Mouse (Mus musculus) cortical plate, adult 2 months (tissue): Measurements from ENCODE around the gene Wnt5a.

Experiments
- CTCF ChIP-seq: fragments of 200-500 bp; IDR thresholded peaks from 2 replicates; pipeline ENCODE4 v1.5.1; 2011; ENCODE audit warnings: mild to moderate bottlenecking, control low read depth, low read length; ENCODE audit not compliant: insufficient read depth; ENCODE audit errors: extremely low read depth
- POLR2A ChIP-seq: fragments of 200-500 bp; IDR thresholded peaks from 2 replicates; pipeline ENCODE4 v1.6.1; 2011; ENCODE audit warnings: mild to moderate bottlenecking, low read length, control low read depth; ENCODE audit not compliant: insufficient read depth; ENCODE audit errors: extremely low read depth

GRCm38 (mm10) chr14:28505586-28506375 is 1.2 kb downstream of the Wnt5a start:
- no peak for TF ChIP-seq CTCF
- no peak for TF ChIP-seq POLR2A
